In the genomic region with DNA sequence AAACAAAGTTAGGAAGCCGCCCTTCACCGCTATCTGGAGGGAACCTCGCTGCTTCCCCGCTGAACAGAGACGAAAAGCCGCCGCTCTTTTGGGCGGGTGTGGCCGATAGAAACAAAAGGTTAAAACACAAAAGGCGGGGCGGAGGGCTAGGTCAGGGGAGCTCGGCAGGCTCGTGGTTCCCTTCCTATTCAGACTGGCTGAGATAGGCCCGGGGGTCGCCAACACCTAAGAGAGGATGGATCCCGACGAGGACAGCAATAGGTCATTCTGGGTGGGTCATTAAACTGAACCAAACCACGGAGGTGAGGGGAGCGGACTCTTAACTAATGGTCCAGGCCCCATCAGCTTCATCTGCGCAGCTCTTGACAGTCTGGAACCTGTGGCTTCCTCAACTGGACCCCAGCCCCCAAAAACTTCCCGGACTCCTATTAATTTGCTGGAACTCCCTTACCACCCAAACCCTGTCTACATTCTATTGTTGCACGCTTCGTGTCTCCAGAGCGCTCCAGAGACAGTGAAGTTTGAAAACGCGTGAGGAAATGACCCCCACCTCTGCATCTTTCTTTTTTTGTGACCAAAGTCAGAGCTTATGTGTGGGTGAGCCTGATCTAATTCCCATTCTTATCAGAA, we compare ENCODE assay signal across 7 mouse cellular contexts.
DNase-seq lines count a peak whose midpoint lies in the region; ATAC-seq and TF ChIP-seq lines count a peak whose summit lies in the region.

No protein-coding gene starts in this region.

- peak overlapping the region; percentile 73 for H3K9ac ChIP-seq in heart, adult 2 months (ENCODE audit: low read depth, low read length)
- H3K9ac ChIP-seq in kidney, embryonic 15.5 days: peak overlapping the region; percentile 56

- H3K27me3 ChIP-seq in E14TG2a.4 (ENCODE audit: insufficient read depth, low read length): peaks cover 31% of the 10 kb centered on the region
- H3K27me3 ChIP-seq in heart, adult 2 months (ENCODE audit: control insufficient read depth, insufficient read depth, low read length): no peaks in the 10 kb centered on the region
- H3K27me3 ChIP-seq in kidney, embryonic 15.5 days: peaks cover 25% of the 10 kb centered on the region
- peaks cover 2% of the 10 kb centered on the region; the same call in 1 of the 2 replicates for H3K27me3 ChIP-seq in splenic B cell, adult 2 months (ENCODE audit: control insufficient read depth, insufficient read depth, low read length, poor library complexity, severe bottlenecking)

- TF ChIP-seq POLR2A in heart, adult 2 months (IDR thresholded peaks at IDR 0.05; ENCODE audit: insufficient read depth, low read depth, low read length): no peak

- peak overlapping the region; percentile 83 for H3K4me2 ChIP-seq in kidney, embryonic 15.5 days

- TF ChIP-seq CTCF in E14TG2a.4 (conservative IDR thresholded peaks at IDR 0.05; ENCODE audit: low read length): no peak
- TF ChIP-seq CTCF in heart, adult 2 months (IDR thresholded peaks at IDR 0.05): no peak

- no peaks in the 10 kb centered on the region for H3K79me2 ChIP-seq in heart, adult 2 months (replicated peaks; ENCODE audit: control insufficient read depth, insufficient read depth, low read length)

- DNase-seq in T-cell, adult 2 months (ENCODE audit: low spot score): peak; percentile 7
- peak; percentile 30 to 56 for DNase-seq in heart, adult 2 months
- peak; percentile 53 for DNase-seq in lung, postnatal 14 days
- peak; percentile 33 for DNase-seq in splenic B cell, adult 2 months (ENCODE audit: low read depth, low spot score)
- DNase-seq in right cerebral cortex, postnatal 36 days (ENCODE audit: low spot score in 2 of 2): no peak

- intact Hi-C loops in heart, adult 2 months (cut with DNase I): loop anchor here (2.0 kb wide), 2 partner anchors 66 to 126 kb away; no protein-coding TSS in a partner anchor

- no peak for TF ChIP-seq EP300 in heart, adult 2 months (IDR thresholded peaks at IDR 0.05; ENCODE audit: insufficient read depth, low read depth, low read length)

- H3K4me3 ChIP-seq in E14TG2a.4 (replicated peaks; ENCODE audit: low read length): peak overlapping the region; percentile 79
- peak overlapping the region; percentile 76 for H3K4me3 ChIP-seq in heart, adult 2 months
- peak overlapping the region; percentile 60 for H3K4me3 ChIP-seq in kidney, embryonic 15.5 days (replicated peaks)

- H3K36me3 ChIP-seq in E14TG2a.4 (ENCODE audit: insufficient read depth, low read length): no peaks in the 10 kb centered on the region
- H3K36me3 ChIP-seq in heart, adult 2 months (ENCODE audit: control insufficient read depth, insufficient read depth, low read length): no peaks in the 10 kb centered on the region
- no peaks in the 10 kb centered on the region for H3K36me3 ChIP-seq in kidney, embryonic 15.5 days
- no peaks in the 10 kb centered on the region for H3K36me3 ChIP-seq in splenic B cell, adult 2 months (ENCODE audit: control insufficient read depth, insufficient read depth, low read length, poor library complexity, severe bottlenecking)

- ATAC-seq in kidney, embryonic 15.5 days (replicated peaks; ENCODE audit: low FRiP score): peak; percentile 52

- H3K4me1 ChIP-seq in E14TG2a.4 (replicated peaks; ENCODE audit: low read depth, low read length): peaks cover 52% of the 10 kb centered on the region
- H3K4me1 ChIP-seq in heart, adult 2 months (ENCODE audit: control insufficient read depth, insufficient read depth, low read length): no peaks in the 10 kb centered on the region; the same call in 1 of the 2 replicates
- H3K4me1 ChIP-seq in kidney, embryonic 15.5 days: peaks cover 47% of the 10 kb centered on the region

- H3K27ac ChIP-seq in heart, adult 2 months: peak overlapping the region; percentile 63
- H3K27ac ChIP-seq in kidney, embryonic 15.5 days: no peak overlapping the region

- 6% methylated on average over 26 of the region's 26 CpGs for WGBS in heart, adult 2 months
- WGBS in kidney, embryonic 15.5 days: 0% methylated on average over 26 of the region's 26 CpGs

- no peaks in the 10 kb centered on the region for H3K9me3 ChIP-seq in E14TG2a.4 (ENCODE audit: low read length)
- H3K9me3 ChIP-seq in kidney, embryonic 15.5 days (replicated peaks): no peaks in the 10 kb centered on the region

Comparison
In these comparisons a context has a peak if more than half of its experiments do, and no peak if none do; other contexts are left out.
1. DNase-seq: peak in T-cell, adult 2 months (single experiment), heart, adult 2 months (2 of 2), lung, postnatal 14 days (single experiment) and splenic B cell, adult 2 months (single experiment); none in right cerebral cortex, postnatal 36 days (0 of 2).
2. Peak in every context shown above with its lines, with median percentiles within 50 percentile points of each other: H3K4me3 ChIP-seq.